Mouse (Mus musculus): ENCODE measurements around the gene Npff. TPM values are rescaled to one million over a fixed set of nuclear protein-coding genes. Genes with fewer than 3 reads are reported as not detected.

The Npff gene
- polyA plus RNA-seq, 1 experiment from 2014 or later: 2.4 TPM

- Histone ChIP-seq H3K4me1 (replicated peaks) (peaks cover 13% of the 10 kb centered on the region), H3K27me3 (no peaks in the 10 kb centered on the region), H3K9me3 (replicated peaks) (no peaks in the 10 kb centered on the region), H3K27ac (peak overlapping the region; percentile 79), H3K4me2 (no peak overlapping the region), H3K36me3 (peaks cover 56% of the 10 kb centered on the region), H3K4me3 (no peak overlapping the region), H3K9ac (no peak overlapping the region)
- 89% methylated on average over 3 of the region's 3 CpGs for WGBS
- no peak for ATAC-seq (replicated peaks; ENCODE audit: insufficient number of reproducible peaks, insufficient read depth, low FRiP score, low read depth)
Observed at GRCm38 (mm10) chr15:102546246-102546645, 21.5 kb upstream of the Npff start.

- H3K36me3 ChIP-seq: peaks cover 66% of the 10 kb centered on the region
- H3K4me2 ChIP-seq: no peak overlapping the region
- H3K9me3 ChIP-seq (replicated peaks): no peaks in the 10 kb centered on the region
- no peak overlapping the region for H3K4me3 ChIP-seq
- no peak overlapping the region for H3K27ac ChIP-seq
- WGBS: 90% methylated on average over 4 of the region's 4 CpGs
- ATAC-seq (replicated peaks; ENCODE audit: insufficient number of reproducible peaks, insufficient read depth, low FRiP score, low read depth): no peak
- no peak overlapping the region for H3K9ac ChIP-seq
- H3K27me3 ChIP-seq: no peaks in the 10 kb centered on the region
- peaks cover 13% of the 10 kb centered on the region for H3K4me1 ChIP-seq (replicated peaks)
Observed at GRCm38 (mm10) chr15:102544801-102545200, 20.1 kb upstream of the Npff start.

GRCm38 (mm10) chr15:102533926-102534325, 9.2 kb upstream of the Npff start:
- H3K4me1 ChIP-seq (replicated peaks): no peaks in the 10 kb centered on the region
- no peak overlapping the region for H3K9ac ChIP-seq
- WGBS: 91% methylated on average over 7 of the region's 7 CpGs
- H3K4me2 ChIP-seq: no peak overlapping the region
- peaks cover 66% of the 10 kb centered on the region for H3K36me3 ChIP-seq
- H3K9me3 ChIP-seq (replicated peaks): no peaks in the 10 kb centered on the region
- H3K27me3 ChIP-seq: no peaks in the 10 kb centered on the region
- no peak overlapping the region for H3K4me3 ChIP-seq
- no peak for ATAC-seq (replicated peaks; ENCODE audit: insufficient number of reproducible peaks, insufficient read depth, low FRiP score, low read depth)
- H3K27ac ChIP-seq: no peak overlapping the region

GRCm38 (mm10) chr15:102532106-102532900, 7.6 kb upstream of the Npff start:
- Histone ChIP-seq H3K9me3 (replicated peaks) (no peaks in the 10 kb centered on the region), H3K27me3 (no peaks in the 10 kb centered on the region), H3K9ac (no peak overlapping the region), H3K27ac (no peak overlapping the region), H3K4me1 (replicated peaks) (no peaks in the 10 kb centered on the region), H3K4me2 (no peak overlapping the region), H3K4me3 (no peak overlapping the region), H3K36me3 (peaks cover 76% of the 10 kb centered on the region)
- ATAC-seq (replicated peaks; ENCODE audit: insufficient number of reproducible peaks, insufficient read depth, low FRiP score, low read depth): no peak
- 88% methylated on average over 3 of the region's 3 CpGs for WGBS

- Histone ChIP-seq H3K4me2 (no peak overlapping the region), H3K4me3 (no peak overlapping the region), H3K9ac (no peak overlapping the region), H3K27me3 (no peaks in the 10 kb centered on the region), H3K4me1 (replicated peaks) (no peaks in the 10 kb centered on the region), H3K9me3 (replicated peaks) (no peaks in the 10 kb centered on the region), H3K36me3 (peaks cover 74% of the 10 kb centered on the region), H3K27ac (no peak overlapping the region)
- 91% methylated on average over 4 of the region's 4 CpGs for WGBS
- ATAC-seq (replicated peaks; ENCODE audit: insufficient number of reproducible peaks, insufficient read depth, low FRiP score, low read depth): no peak
Observed at GRCm38 (mm10) chr15:102531586-102531985, 6.8 kb upstream of the Npff start.

- WGBS: 77% methylated on average over 4 of the region's 4 CpGs
- peaks cover 67% of the 10 kb centered on the region for H3K36me3 ChIP-seq
Observed at GRCm38 (mm10) chr15:102530566-102530965, 5.8 kb upstream of the Npff start.

GRCm38 (mm10) chr15:102528396-102528795, 3.7 kb upstream of the Npff start:
- 90% methylated on average over 1 of the region's 1 CpGs for WGBS
- Histone ChIP-seq H3K27ac (no peak overlapping the region), H3K36me3 (peaks cover 65% of the 10 kb centered on the region), H3K4me3 (no peak overlapping the region), H3K4me2 (no peak overlapping the region), H3K9ac (no peak overlapping the region), H3K9me3 (replicated peaks) (no peaks in the 10 kb centered on the region), H3K4me1 (replicated peaks) (no peaks in the 10 kb centered on the region), H3K27me3 (no peaks in the 10 kb centered on the region)
- ATAC-seq (replicated peaks; ENCODE audit: insufficient number of reproducible peaks, insufficient read depth, low FRiP score, low read depth): no peak

More at GRCm38 (mm10) chr15:102530566-102530965, 5.8 kb upstream of the Npff start:
- no peak overlapping the region for H3K4me3 ChIP-seq
- no peaks in the 10 kb centered on the region for H3K9me3 ChIP-seq (replicated peaks)
- no peak overlapping the region for H3K4me2 ChIP-seq
- no peaks in the 10 kb centered on the region for H3K27me3 ChIP-seq
- no peak for ATAC-seq (replicated peaks; ENCODE audit: insufficient number of reproducible peaks, insufficient read depth, low FRiP score, low read depth)
- no peak overlapping the region for H3K9ac ChIP-seq
- H3K4me1 ChIP-seq (replicated peaks): no peaks in the 10 kb centered on the region
- H3K27ac ChIP-seq: no peak overlapping the region

GRCm38 (mm10) chr15:102527936-102528335, 3.2 kb upstream of the Npff start:
- no peak overlapping the region for H3K9ac ChIP-seq
- no peaks in the 10 kb centered on the region for H3K9me3 ChIP-seq (replicated peaks)
- peaks cover 62% of the 10 kb centered on the region for H3K36me3 ChIP-seq
- no peak overlapping the region for H3K4me3 ChIP-seq
- no peaks in the 10 kb centered on the region for H3K27me3 ChIP-seq
- H3K4me2 ChIP-seq: no peak overlapping the region
- no peaks in the 10 kb centered on the region for H3K4me1 ChIP-seq (replicated peaks)
- H3K27ac ChIP-seq: no peak overlapping the region
- ATAC-seq (replicated peaks; ENCODE audit: insufficient number of reproducible peaks, insufficient read depth, low FRiP score, low read depth): no peak
- 68% methylated on average over 3 of the region's 3 CpGs for WGBS

- H3K4me2 ChIP-seq: no peak overlapping the region
- H3K27me3 ChIP-seq: no peaks in the 10 kb centered on the region
- WGBS: 73% methylated on average over 6 of the region's 6 CpGs
- no peak overlapping the region for H3K9ac ChIP-seq
- no peak overlapping the region for H3K27ac ChIP-seq
- ATAC-seq (replicated peaks; ENCODE audit: insufficient number of reproducible peaks, insufficient read depth, low FRiP score, low read depth): no peak
- no peak overlapping the region for H3K4me3 ChIP-seq
- H3K36me3 ChIP-seq: peaks cover 71% of the 10 kb centered on the region
- no peaks in the 10 kb centered on the region for H3K9me3 ChIP-seq (replicated peaks)
- no peaks in the 10 kb centered on the region for H3K4me1 ChIP-seq (replicated peaks)
Observed at GRCm38 (mm10) chr15:102526111-102527002, 1.6 kb upstream of the Npff start.

- H3K4me1 ChIP-seq (replicated peaks): peaks cover 23% of the 10 kb centered on the region
- H3K9ac ChIP-seq: no peak overlapping the region
- peaks cover 32% of the 10 kb centered on the region for H3K36me3 ChIP-seq
- no peaks in the 10 kb centered on the region for H3K9me3 ChIP-seq (replicated peaks)
- 78% methylated on average over 4 of the region's 4 CpGs for WGBS
- no peak overlapping the region for H3K4me3 ChIP-seq
- ATAC-seq (replicated peaks; ENCODE audit: insufficient number of reproducible peaks, insufficient read depth, low FRiP score, low read depth): no peak
- H3K27ac ChIP-seq: no peak overlapping the region
- no peak overlapping the region for H3K4me2 ChIP-seq
- H3K27me3 ChIP-seq: no peaks in the 10 kb centered on the region
Observed at GRCm38 (mm10) chr15:102521480-102521879, 3.3 kb downstream of the Npff start.

GRCm38 (mm10) chr15:102520416-102520815, 4.3 kb downstream of the Npff start:
- peak overlapping the region; percentile 92; the same call in 1 of the 2 replicates for H3K4me2 ChIP-seq
- no peaks in the 10 kb centered on the region for H3K27me3 ChIP-seq
- peak overlapping the region; percentile 7; the same call in 1 of the 2 replicates for H3K9ac ChIP-seq
- H3K36me3 ChIP-seq: peaks cover 29% of the 10 kb centered on the region
- H3K27ac ChIP-seq: peak overlapping the region; percentile 100; the same call in 1 of the 2 replicates
- H3K4me1 ChIP-seq (replicated peaks): peaks cover 30% of the 10 kb centered on the region
- 53% methylated on average over 4 of the region's 4 CpGs for WGBS
- no peaks in the 10 kb centered on the region for H3K9me3 ChIP-seq (replicated peaks)
- H3K4me3 ChIP-seq: no peak overlapping the region
- no peak for ATAC-seq (replicated peaks; ENCODE audit: insufficient number of reproducible peaks, insufficient read depth, low FRiP score, low read depth)
